Mouse (Mus musculus) G1E (cell line): ENCODE data around the gene Map3k6. TPM values are rescaled to one million over a fixed set of nuclear protein-coding genes. Genes with fewer than 3 reads are reported as not detected.

Experiments
- ATAC-seq: 2 replicates; pipeline ENCODE4 v1.8.0; 2016; ENCODE audit warnings: mild to moderate bottlenecking; ENCODE audit not compliant: insufficient number of reproducible peaks, poor library complexity, low FRiP score, severe bottlenecking; ENCODE audit errors: extremely low read depth
- DNase-seq: peaks from one replicate; pipeline ENCODE4 v3.0.0; 2012; ENCODE audit warnings: low spot score
- H3K27me3 ChIP-seq: 2 replicates; pipeline ENCODE4 v1.6.1; 2012; ENCODE audit warnings: mild to moderate bottlenecking, low read length, inconsistent platforms; ENCODE audit not compliant: insufficient read depth
- H3K36me3 ChIP-seq: replicated peaks from 2 replicates; pipeline ENCODE3; 2012; ENCODE audit warnings: mild to moderate bottlenecking, inconsistent platforms
- H3K4me1 ChIP-seq: 2 replicates; pipeline ENCODE4 v1.6.1; 2012; ENCODE audit warnings: low read depth, low read length, inconsistent platforms, mixed read lengths; ENCODE audit not compliant: insufficient read depth
- H3K4me3 ChIP-seq: 2 replicates; pipeline ENCODE4 v1.5.1; 2012; ENCODE audit warnings: low read depth, mild to moderate bottlenecking, inconsistent platforms, low read length, moderate library complexity, mixed read lengths
- H3K9me3 ChIP-seq: replicated peaks from 2 replicates; pipeline ENCODE4 v1.6.1; 2012; ENCODE audit warnings: inconsistent platforms
- CTCF ChIP-seq: IDR thresholded peaks from 2 replicates; pipeline ENCODE4 v1.5.1; 2012; ENCODE audit warnings: low read depth, low read length, inconsistent platforms, mixed read lengths
- GATA1 ChIP-seq: IDR thresholded peaks from 2 replicates; pipeline ENCODE4 v1.6.1; 2012; ENCODE audit warnings: borderline replicate concordance, low read length, inconsistent platforms, mixed read lengths
- GATA2 ChIP-seq: IDR thresholded peaks from 2 replicates; pipeline ENCODE4 v1.6.1; 2012; ENCODE audit warnings: low read depth, low read length, inconsistent platforms, borderline replicate concordance
- POLR2AphosphoS5 ChIP-seq: IDR thresholded peaks from 2 replicates; pipeline ENCODE4 v1.6.1; 2012; ENCODE audit warnings: low read depth, low read length, inconsistent platforms; ENCODE audit not compliant: insufficient replicate concordance
- TAL1 ChIP-seq: conservative IDR thresholded peaks from 2 replicates; pipeline ENCODE4 v1.6.1; 2012; ENCODE audit warnings: low read depth, low read length, inconsistent platforms, mixed read lengths
- polyA plus RNA-seq: library from polyadenylated mRNA; stranded (reverse); fragments of >175 nt; gene quantifications from 2 replicates; pipeline ENCODE4 v1.2.3, GENCODE M21; 2012
- total RNA-seq, 2 experiments: library from RNA; stranded (forward) in 1 of 2; stranded (reverse) in 1 of 2; fragments of 200-1000 nt in 1 of 2; fragments of >200 nt in 1 of 2; fragmentation: Nextera tagmentation in 1 of 2; gene quantifications; 2 replicates each; pipeline ENCODE4 v1.2.3; 2014 to 2017

Map3k6 gene
- total and polyA plus RNA-seq, 3 experiments: 27.6 to 85.3 (median 28.4) TPM

GRCm38 (mm10) chr4:133203591-133203990, 37.0 kb upstream of the Map3k6 start:
- no peaks in the 10 kb centered on the region for H3K9me3 ChIP-seq
- no peak for DNase-seq
- peaks cover 23% of the 10 kb centered on the region for H3K27me3 ChIP-seq
- ATAC-seq: no peak
- H3K4me1 ChIP-seq: peaks cover 16% of the 10 kb centered on the region
- no peak overlapping the region for H3K4me3 ChIP-seq
- H3K36me3 ChIP-seq: peaks cover 22% of the 10 kb centered on the region
- 0 out of 2 replicates have a peak, but pooled peaks have one; percentile 26 for TF ChIP-seq POLR2AphosphoS5
- TF ChIP-seq CTCF: no peak

GRCm38 (mm10) chr4:133204379-133204778, 36.2 kb upstream of the Map3k6 start:
- Histone ChIP-seq H3K4me3 (no peak overlapping the region), H3K9me3 (no peaks in the 10 kb centered on the region), H3K36me3 (peaks cover 18% of the 10 kb centered on the region), H3K4me1 (peaks cover 18% of the 10 kb centered on the region), H3K27me3 (peaks cover 30% of the 10 kb centered on the region)
- ATAC-seq (no peak), DNase-seq (no peak)
- TF ChIP-seq CTCF: no peak
- no peak for TF ChIP-seq GATA2
- no peak for TF ChIP-seq GATA1
- no peak for TF ChIP-seq POLR2AphosphoS5
- no peak for TF ChIP-seq TAL1

GRCm38 (mm10) chr4:133209366-133209765, 31.3 kb upstream of the Map3k6 start:
- Histone ChIP-seq H3K9me3 (no peaks in the 10 kb centered on the region), H3K4me1 (peaks cover 32% of the 10 kb centered on the region), H3K4me3 (no peak overlapping the region), H3K36me3 (no peaks in the 10 kb centered on the region), H3K27me3 (peaks cover 65% of the 10 kb centered on the region)
- TF ChIP-seq TAL1 (no peak), CTCF (peak; percentile 93)
- DNase-seq: peak; percentile 66
- ATAC-seq: no peak

GRCm38 (mm10) chr4:133210023-133210787, 30.4 kb upstream of the Map3k6 start:
- no peak for TF ChIP-seq POLR2AphosphoS5
- no peaks in the 10 kb centered on the region for H3K9me3 ChIP-seq
- H3K4me1 ChIP-seq: peaks cover 32% of the 10 kb centered on the region
- no peaks in the 10 kb centered on the region for H3K36me3 ChIP-seq
- ATAC-seq (no peak), DNase-seq (no peak)
- H3K27me3 ChIP-seq: peaks cover 61% of the 10 kb centered on the region
- H3K4me3 ChIP-seq: 0 out of 2 replicates have a peak overlapping the region, but pooled peaks have one; percentile 36

DNA sequence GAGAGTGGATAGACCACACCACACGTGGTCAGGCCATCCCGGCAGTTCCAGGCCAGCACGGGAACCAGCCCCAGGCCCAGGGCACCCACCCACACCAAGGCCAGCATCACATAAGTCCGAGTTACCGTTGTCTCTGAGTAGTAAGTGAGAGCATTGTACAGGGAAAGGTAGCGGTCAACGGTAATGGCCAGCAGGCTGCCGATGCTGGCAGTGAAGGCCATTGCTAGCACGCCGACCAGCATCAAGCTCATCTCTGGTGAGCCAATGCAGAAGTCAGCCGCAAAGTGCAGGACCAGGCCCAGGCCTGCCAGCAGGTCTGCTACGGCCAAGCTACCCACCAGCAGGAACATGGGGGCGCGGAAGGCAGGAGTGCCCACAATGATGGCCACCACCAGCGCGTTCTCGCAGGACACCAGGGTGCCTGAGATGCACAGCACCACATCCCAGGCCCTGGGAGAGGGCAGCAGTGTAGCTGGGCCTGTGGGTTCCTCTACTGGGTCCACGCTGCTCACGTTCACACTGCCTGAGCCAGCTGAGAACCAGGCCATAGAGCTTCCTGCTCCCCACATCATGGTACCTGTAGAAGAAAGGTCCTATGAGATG, 29.7 kb upstream of the Map3k6 start:
- TF ChIP-seq GATA2: no peak
- TF ChIP-seq CTCF: no peak
- no peak for TF ChIP-seq GATA1
- TF ChIP-seq TAL1: no peak
- no peak for TF ChIP-seq POLR2AphosphoS5
- H3K4me1 ChIP-seq: peaks cover 32% of the 10 kb centered on the region
- H3K27me3 ChIP-seq: peaks cover 59% of the 10 kb centered on the region
- H3K36me3 ChIP-seq: no peaks in the 10 kb centered on the region
- no peaks in the 10 kb centered on the region for H3K9me3 ChIP-seq
- 0 out of 2 replicates have a peak overlapping the region, but pooled peaks have one; percentile 10 for H3K4me3 ChIP-seq
- no peak for ATAC-seq
- DNase-seq: no peak

DNA sequence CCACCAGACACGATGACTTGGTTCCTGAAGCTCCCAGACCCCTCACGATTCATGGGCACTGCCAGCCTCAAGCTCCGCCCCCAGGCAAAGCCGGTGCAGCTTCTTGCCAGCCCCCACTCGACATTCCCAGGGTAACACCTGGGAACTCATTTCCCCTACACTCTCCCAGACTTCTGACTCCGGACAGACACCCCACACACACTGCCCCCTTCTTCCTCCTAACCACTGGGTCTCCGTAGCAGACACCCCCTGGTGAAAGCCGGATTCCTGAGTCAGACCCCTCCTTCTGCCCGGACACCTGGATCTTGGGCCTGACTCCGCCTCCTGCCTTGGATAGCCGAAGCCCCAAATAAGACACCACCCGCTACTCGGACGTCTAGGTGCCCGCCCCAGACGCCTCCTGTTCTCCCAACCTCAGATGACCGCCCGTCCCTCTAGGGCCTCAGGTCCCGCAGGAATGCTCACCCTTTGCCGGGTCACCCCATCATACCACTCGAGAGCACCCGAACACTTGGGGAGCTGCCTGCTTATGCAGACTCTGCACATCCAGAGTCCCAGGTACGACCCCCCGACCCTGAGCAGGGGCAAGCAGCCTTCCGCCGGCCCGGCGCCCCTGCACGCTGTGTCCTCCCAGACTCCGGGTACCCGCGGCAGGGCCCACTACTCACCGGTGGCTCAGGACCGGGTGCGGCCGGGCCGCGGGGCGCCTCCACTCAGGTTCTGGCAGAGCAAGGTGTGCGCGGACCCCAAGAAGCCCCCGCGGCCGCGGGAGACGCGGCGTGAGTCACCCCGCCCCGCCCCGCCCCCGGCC, 28.7 kb upstream of the Map3k6 start, which contains the start of the genes Cd164l2 and Gpr3:
Gene Cd164l2, plus strand, starts transcription at position 381 of the 811 bp plus-strand sequence.
Gene Gpr3, minus strand, starts transcription at position 786 of the 811 bp plus-strand sequence.
- H3K4me3 ChIP-seq: peak within 1 kb of the TSS; percentile 72
- no peaks in the 10 kb centered on the region for H3K9me3 ChIP-seq
- DNase-seq (no peak), ATAC-seq (no peak)
- H3K4me1 ChIP-seq: peaks cover 32% of the 10 kb centered on the region
- TF ChIP-seq TAL1 (no peak), CTCF (no peak), GATA1 (no peak), POLR2AphosphoS5 (no peak), GATA2 (no peak)
- H3K27me3 ChIP-seq: peaks cover 65% of the 10 kb centered on the region
- H3K36me3 ChIP-seq: no peaks in the 10 kb centered on the region
